Mouse (Mus musculus): ENCODE measurements around the gene Iglon5. TPM values are rescaled to one million over a fixed set of nuclear protein-coding genes. Genes with fewer than 3 reads are reported as not detected.

The Iglon5 gene
- polyA plus RNA-seq, 1 experiment from 2014 or later = 1.1 TPM

Small RNAs within 50 kb of the gene (microRNA-seq; reads per million reads assigned to microRNA genes)
- gene Mir7051 (ENCODE audit: borderline number of aligned reads) = 1.9 reads per million

Other genes starting within 250 kb of the Iglon5 start
- 17.9 and 20.4 TPM in 2 replicates for gene Zfp715, start 176.8 kb downstream of the Iglon5 start, polyA plus RNA-seq (2014; fragmentation: Nextera tagmentation; extraction: Ambion mirVana)
- gene Siglecf, start 138.7 kb downstream of the Iglon5 start, polyA plus RNA-seq (2014; fragmentation: Nextera tagmentation; extraction: Ambion mirVana) = 0.10 TPM in 1 of 2 replicates, not detected in the other
- gene Siglecg, start 81.9 kb downstream of the Iglon5 start, polyA plus RNA-seq (2014; fragmentation: Nextera tagmentation; extraction: Ambion mirVana) = 0.07 and 0.08 TPM in 2 replicates
- 0.24 and 2.4 TPM in 2 replicates for gene Lim2, start 62.4 kb downstream of the Iglon5 start, polyA plus RNA-seq (2014; fragmentation: Nextera tagmentation; extraction: Ambion mirVana)
- 0.43 and 0.45 TPM in 2 replicates for gene Nkg7, start 53.0 kb downstream of the Iglon5 start, polyA plus RNA-seq (2014; fragmentation: Nextera tagmentation; extraction: Ambion mirVana)
- not detected in 2 replicates for gene Cldnd2, start 49.3 kb downstream of the Iglon5 start, polyA plus RNA-seq (2014; fragmentation: Nextera tagmentation; extraction: Ambion mirVana)
- gene Etfb, start 46.0 kb downstream of the Iglon5 start, polyA plus RNA-seq (2014; fragmentation: Nextera tagmentation; extraction: Ambion mirVana) = 240 and 251 TPM in 2 replicates
- gene Gm45233, start 45.9 kb downstream of the Iglon5 start, polyA plus RNA-seq (2014; fragmentation: Nextera tagmentation; extraction: Ambion mirVana) = not detected in 2 replicates
- gene Vsig10l, start 26.9 kb downstream of the Iglon5 start, polyA plus RNA-seq (2014; fragmentation: Nextera tagmentation; extraction: Ambion mirVana) = 1.7 and 2.0 TPM in 2 replicates
- gene 4931406B18Rik, start 15.9 kb upstream of the Iglon5 start, polyA plus RNA-seq (2014; fragmentation: Nextera tagmentation; extraction: Ambion mirVana) = not detected in 2 replicates
- gene Cd33, start 54.4 kb upstream of the Iglon5 start, polyA plus RNA-seq (2014; fragmentation: Nextera tagmentation; extraction: Ambion mirVana) = 1.3 and 1.5 TPM in 2 replicates
- gene Zfp658, start 72.2 kb upstream of the Iglon5 start, polyA plus RNA-seq (2014; fragmentation: Nextera tagmentation; extraction: Ambion mirVana) = 5.4 and 7.1 TPM in 2 replicates
- 19.3 and 19.6 TPM in 2 replicates for gene Zfp719, start 89.5 kb upstream of the Iglon5 start, polyA plus RNA-seq (2014; fragmentation: Nextera tagmentation; extraction: Ambion mirVana)
- 0.14 and 0.67 TPM in 2 replicates for gene Zfp819, start 117.1 kb upstream of the Iglon5 start, polyA plus RNA-seq (2014; fragmentation: Nextera tagmentation; extraction: Ambion mirVana)
- not detected in 2 replicates for gene Ceacam18, start 144.6 kb upstream of the Iglon5 start, polyA plus RNA-seq (2014; fragmentation: Nextera tagmentation; extraction: Ambion mirVana)
- gene Siglece, start 170.1 kb upstream of the Iglon5 start, polyA plus RNA-seq (2014; fragmentation: Nextera tagmentation; extraction: Ambion mirVana) = 0.32 TPM in 1 of 2 replicates, not detected in the other
- 8.1 and 9.1 TPM in 2 replicates for gene Ctu1, start 181.9 kb upstream of the Iglon5 start, polyA plus RNA-seq (2014; fragmentation: Nextera tagmentation; extraction: Ambion mirVana)
- not detected in 2 replicates for gene Klk14, start 200.3 kb upstream of the Iglon5 start, polyA plus RNA-seq (2014; fragmentation: Nextera tagmentation; extraction: Ambion mirVana)
- gene Klk13, start 222.5 kb upstream of the Iglon5 start, polyA plus RNA-seq (2014; fragmentation: Nextera tagmentation; extraction: Ambion mirVana) = 0.49 TPM in 2 replicates

Data from embryonic facial prominence, embryonic 11.5 days (tissue).